Mouse (Mus musculus): ENCODE data around the gene Cdc14a. TPM values are rescaled to one million over a fixed set of nuclear protein-coding genes. Genes with fewer than 3 reads are reported as not detected.
A peak's percentile ranks its signal among the peaks of the same experiment; 100 is the strongest.

Cdc14a gene
- polyA plus RNA-seq, 1 experiment from 2014 or later, result 8.3 TPM

DNA sequence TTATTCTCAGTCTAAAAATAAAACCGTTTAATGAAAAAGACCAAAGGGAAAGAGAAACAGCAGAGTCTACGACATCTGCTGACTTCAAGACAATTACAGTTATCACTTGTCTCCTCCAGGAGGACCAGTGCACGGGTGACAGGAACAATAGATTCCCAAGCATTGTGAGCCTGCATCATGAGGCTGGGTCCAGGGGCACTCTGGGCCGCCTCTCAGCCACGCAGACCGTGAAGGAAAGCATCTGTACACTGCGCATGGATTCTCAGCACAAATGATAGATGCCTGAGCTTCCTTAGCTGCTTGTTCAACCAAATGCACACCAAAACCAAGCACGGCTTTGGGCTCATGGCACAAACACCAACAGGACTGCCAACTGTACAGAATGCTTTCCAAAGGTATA is 146.7 kb downstream of the Cdc14a start:
- no peaks in the 10 kb centered on the region for H3K27me3 ChIP-seq
- H3K9ac ChIP-seq, result no peak overlapping the region
- H3K27ac ChIP-seq, result no peak overlapping the region
- H3K4me1 ChIP-seq, result no peaks in the 10 kb centered on the region
- H3K4me2 ChIP-seq, result no peak overlapping the region
- no peak for ATAC-seq (ENCODE audit: borderline replicate concordance, extremely low read depth, low FRiP score, low TSS enrichment)
- no peak overlapping the region for H3K4me3 ChIP-seq
- 85% methylated on average over 8 of the region's 8 CpGs for WGBS
- H3K9me3 ChIP-seq, result no peaks in the 10 kb centered on the region
- no peaks in the 10 kb centered on the region for H3K36me3 ChIP-seq

- 73% methylated on average over 6 of the region's 6 CpGs for WGBS
- H3K4me1 ChIP-seq, result no peaks in the 10 kb centered on the region
- no peak overlapping the region for H3K4me2 ChIP-seq
- H3K4me3 ChIP-seq, result no peak overlapping the region
- H3K36me3 ChIP-seq, result no peaks in the 10 kb centered on the region
- H3K9me3 ChIP-seq, result no peaks in the 10 kb centered on the region
- H3K27me3 ChIP-seq, result no peaks in the 10 kb centered on the region
- H3K27ac ChIP-seq, result no peak overlapping the region
- ATAC-seq (ENCODE audit: borderline replicate concordance, extremely low read depth, low FRiP score, low TSS enrichment), result no peak
- no peak overlapping the region for H3K9ac ChIP-seq
Measured at GRCm38 (mm10) chr3:116271679-116272078, 152.2 kb downstream of the Cdc14a start.

DNA sequence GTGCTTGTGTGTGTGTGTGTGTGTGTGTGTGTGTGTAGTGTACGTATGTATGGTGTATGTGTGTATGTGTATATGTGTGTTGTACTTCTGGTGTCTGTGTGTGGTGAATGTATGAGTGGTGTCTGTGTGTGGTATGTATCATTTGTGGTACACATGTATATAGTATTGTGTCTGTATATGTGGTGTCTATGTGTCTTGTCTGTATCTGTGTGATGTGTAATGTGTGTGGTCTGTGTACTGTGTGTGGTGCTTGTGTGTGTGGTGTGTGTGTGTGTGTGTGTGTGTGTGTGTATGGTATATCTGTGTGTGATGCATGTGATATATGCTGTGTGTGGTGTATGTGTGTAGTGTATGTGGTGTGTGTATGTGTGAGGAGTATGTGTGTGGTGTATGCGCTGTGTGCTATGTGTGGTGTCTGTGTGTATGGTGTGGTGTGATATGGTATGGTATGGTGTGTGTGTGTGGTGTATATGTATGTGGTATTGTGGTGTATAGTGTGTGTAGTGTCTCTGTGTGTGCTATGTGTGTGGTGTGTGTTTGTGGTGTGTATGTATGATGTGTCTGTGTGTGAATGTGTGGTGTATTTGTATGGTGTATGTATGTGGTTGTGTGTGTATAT is 156.7 kb downstream of the Cdc14a start:
- 89% methylated on average over 2 of the region's 2 CpGs for WGBS
- ATAC-seq (ENCODE audit: borderline replicate concordance, extremely low read depth, low FRiP score, low TSS enrichment), result no peak
- H3K9ac ChIP-seq, result no peak overlapping the region

DNA sequence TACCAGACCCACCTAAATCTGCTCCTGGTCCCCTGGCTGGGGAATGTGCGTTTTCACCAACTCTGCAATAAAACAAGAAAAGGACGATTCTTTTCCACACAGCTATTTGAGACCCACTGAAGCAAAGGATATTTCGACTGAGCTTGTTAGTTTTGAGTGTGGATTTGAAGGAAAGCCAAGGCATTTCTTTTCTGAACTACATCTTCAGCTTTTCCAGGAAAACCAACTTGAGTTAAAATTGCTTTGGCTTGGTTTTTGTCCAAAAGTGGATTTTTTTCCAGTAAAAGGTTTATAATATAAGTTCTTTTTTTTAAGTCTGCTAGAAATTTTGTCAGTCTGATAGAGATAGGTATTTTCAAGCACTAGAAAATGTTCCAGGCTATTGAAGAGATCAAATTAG is 157.5 kb downstream of the Cdc14a start:
- 59% methylated on average over 3 of the region's 3 CpGs for whole genome bisulfite sequencing
- H3K36me3 ChIP-seq, result no peaks in the 10 kb centered on the region
- no peak overlapping the region for H3K9ac ChIP-seq
- H3K27ac ChIP-seq, result peak overlapping the region; percentile 24; the same call in 1 of the 2 replicates
- ATAC-seq (ENCODE audit: borderline replicate concordance, extremely low read depth, low FRiP score, low TSS enrichment), result no peak
- H3K4me3 ChIP-seq, result no peak overlapping the region
- no peak overlapping the region for H3K4me2 ChIP-seq
- H3K4me1 ChIP-seq, result 0 out of 2 replicates have a peak, but pooled peaks cover 23% of the 10 kb centered on the region
- no peaks in the 10 kb centered on the region for H3K27me3 ChIP-seq
- H3K9me3 ChIP-seq, result no peaks in the 10 kb centered on the region

More for the DNA sequence above, 156.7 kb downstream of the Cdc14a start:
- no peak overlapping the region for H3K4me2 ChIP-seq
- H3K27me3 ChIP-seq, result no peaks in the 10 kb centered on the region
- H3K4me1 ChIP-seq, result 0 out of 2 replicates have a peak, but pooled peaks cover 21% of the 10 kb centered on the region
- no peaks in the 10 kb centered on the region for H3K36me3 ChIP-seq
- H3K4me3 ChIP-seq, result no peak overlapping the region
- H3K27ac ChIP-seq, result no peak overlapping the region
- no peaks in the 10 kb centered on the region for H3K9me3 ChIP-seq

DNA sequence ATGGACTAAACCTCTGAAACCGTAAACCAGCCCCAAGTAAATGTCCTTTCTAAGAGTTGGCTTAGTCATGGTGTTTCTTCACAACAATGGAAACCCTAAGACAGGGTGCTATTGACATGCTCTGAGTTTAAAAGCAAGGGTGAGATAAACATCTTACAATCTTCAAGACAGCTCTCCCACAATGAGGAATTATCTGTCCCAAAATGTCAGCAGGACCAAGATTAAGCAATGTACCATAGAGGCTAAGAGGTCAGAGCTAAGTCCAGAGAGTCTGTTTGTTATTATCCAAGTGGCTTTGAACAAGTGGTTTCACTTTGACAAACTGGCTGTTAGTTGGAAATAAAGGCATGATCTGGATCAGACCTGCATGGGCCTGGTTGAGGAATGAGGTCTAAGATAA is 159.9 kb downstream of the Cdc14a start:
- no peaks in the 10 kb centered on the region for H3K36me3 ChIP-seq
- H3K9me3 ChIP-seq, result no peaks in the 10 kb centered on the region
- ATAC-seq (ENCODE audit: borderline replicate concordance, extremely low read depth, low FRiP score, low TSS enrichment), result peak; percentile 73
- H3K9ac ChIP-seq, result no peak overlapping the region
- H3K27ac ChIP-seq, result peak overlapping the region; percentile 82
- H3K4me1 ChIP-seq, result 0 out of 2 replicates have a peak, but pooled peaks cover 23% of the 10 kb centered on the region
- no peak overlapping the region for H3K4me3 ChIP-seq
- 33% methylated on average over 1 of the region's 1 CpGs for WGBS
- H3K4me2 ChIP-seq, result no peak overlapping the region
- no peaks in the 10 kb centered on the region for H3K27me3 ChIP-seq

DNA sequence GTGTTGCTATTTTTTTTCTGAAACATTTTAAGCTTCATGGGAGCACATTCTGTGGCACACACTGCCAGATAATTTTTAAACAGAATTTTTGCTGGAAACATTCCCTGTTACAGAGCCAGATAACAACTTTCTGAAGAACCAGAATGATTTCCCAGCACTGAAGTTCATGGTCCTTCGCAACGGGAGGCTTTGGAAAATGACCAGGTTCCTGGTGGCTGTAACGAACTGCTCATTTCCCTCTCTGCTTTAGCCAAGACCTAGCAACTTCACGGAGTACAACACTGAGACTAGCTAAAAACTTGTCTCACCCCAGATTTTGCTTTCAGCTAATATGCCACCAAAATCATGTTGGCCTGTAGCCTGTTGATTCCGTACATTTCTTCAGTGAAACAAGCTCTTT is 160.8 kb downstream of the Cdc14a start:
- Histone ChIP-seq H3K9ac (no peak overlapping the region), H3K27ac (peak overlapping the region; percentile 82), H3K4me3 (no peak overlapping the region), H3K4me1 (0 out of 2 replicates have a peak, but pooled peaks cover 23% of the 10 kb centered on the region), H3K4me2 (no peak overlapping the region), H3K27me3 (no peaks in the 10 kb centered on the region), H3K9me3 (no peaks in the 10 kb centered on the region), H3K36me3 (no peaks in the 10 kb centered on the region)
- WGBS, result 43% methylated on average over 5 of the region's 5 CpGs
- peak; percentile 71; the same call in 1 of the 2 replicates for ATAC-seq (ENCODE audit: borderline replicate concordance, extremely low read depth, low FRiP score, low TSS enrichment)

- ATAC-seq (ENCODE audit: borderline replicate concordance, extremely low read depth, low FRiP score, low TSS enrichment), result no peak
- Histone ChIP-seq H3K4me1 (peaks cover 23% of the 10 kb centered on the region), H3K36me3 (no peaks in the 10 kb centered on the region), H3K9ac (no peak overlapping the region), H3K9me3 (no peaks in the 10 kb centered on the region), H3K27ac (no peak overlapping the region), H3K4me2 (no peak overlapping the region), H3K4me3 (no peak overlapping the region), H3K27me3 (peaks cover 44% of the 10 kb centered on the region)
- WGBS, result 58% methylated on average over 5 of the region's 5 CpGs
Measured at GRCm38 (mm10) chr3:116256104-116256503, 167.7 kb downstream of the Cdc14a start.

DNA sequence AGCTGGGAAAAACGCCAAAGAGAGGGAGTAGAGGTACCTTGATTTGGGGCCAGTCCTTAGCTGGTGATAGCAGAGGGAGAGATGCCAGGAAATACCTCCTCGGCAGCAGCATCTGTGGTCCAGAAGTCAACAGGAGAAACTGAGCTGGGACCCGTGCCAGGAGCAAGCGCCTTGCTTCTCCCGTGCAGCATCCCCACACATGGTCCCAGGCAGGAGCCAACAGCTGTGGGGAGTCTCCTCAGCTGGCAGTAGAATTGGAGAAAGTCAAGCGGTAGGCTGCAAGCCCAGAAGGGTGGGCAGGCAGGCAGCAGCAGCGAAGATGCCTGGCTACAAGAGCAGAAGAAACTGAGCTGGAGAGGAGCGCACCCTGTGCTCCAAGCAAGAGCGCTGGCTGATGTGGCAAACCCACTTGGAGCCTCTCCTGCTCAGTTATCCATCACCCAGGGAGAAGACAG is 170.7 kb downstream of the Cdc14a start, which contains the start of gene Gpr88:
TSS of gene Gpr88 (minus strand) at position 427 of the 455 bp plus-strand sequence.
- H3K9ac ChIP-seq, result peak within 1 kb of the TSS; percentile 25; the same call in 1 of the 2 replicates

DNA sequence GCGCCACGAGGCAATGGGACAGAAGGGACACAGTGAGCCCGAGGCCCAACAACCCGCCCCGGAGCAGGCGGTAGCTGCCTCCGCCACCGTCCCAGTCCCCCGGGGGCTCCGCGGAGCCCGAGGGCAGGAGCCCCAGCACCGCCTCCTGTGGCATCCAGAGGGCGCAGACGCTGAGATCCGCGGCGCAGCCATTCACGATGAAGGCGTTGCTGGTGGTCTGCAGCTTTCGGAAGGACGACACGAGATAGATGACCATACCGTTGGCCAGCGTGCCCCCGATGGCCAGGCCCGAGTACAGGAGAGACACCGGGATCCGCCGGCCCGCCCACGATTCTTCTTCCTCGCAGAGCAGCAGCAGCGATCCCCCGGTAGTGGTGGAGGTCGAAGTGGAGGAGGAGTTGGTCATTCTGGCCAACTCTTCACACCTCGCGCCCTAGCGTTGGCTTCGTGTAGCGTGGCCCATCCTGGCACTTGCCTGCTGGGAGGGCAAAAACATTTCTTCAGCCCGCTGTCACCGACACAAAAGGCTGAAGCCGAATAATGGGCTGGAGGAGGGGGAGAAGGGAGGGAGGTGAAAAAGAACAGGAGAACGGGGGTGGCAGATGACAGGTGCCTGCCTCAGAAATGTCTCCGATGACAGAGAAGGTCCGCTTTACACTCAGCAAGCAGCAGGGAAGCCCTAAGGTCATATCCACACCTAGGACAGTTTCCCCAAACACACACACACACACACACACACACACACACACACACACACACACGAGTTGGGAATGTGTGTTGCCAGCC is 171.4 kb downstream of the Cdc14a start:
- Histone ChIP-seq H3K4me1 (peaks cover 24% of the 10 kb centered on the region), H3K9me3 (no peaks in the 10 kb centered on the region), H3K4me2 (peak overlapping the region; percentile 98), H3K4me3 (peak overlapping the region; percentile 50), H3K9ac (peak overlapping the region; percentile 25), H3K27ac (0 out of 2 replicates have a peak overlapping the region, but pooled peaks have one; percentile 24), H3K36me3 (no peaks in the 10 kb centered on the region), H3K27me3 (peaks cover 66% of the 10 kb centered on the region)
- WGBS, result under 1% methylated on average over 48 of the region's 48 CpGs
- peak; percentile 58 for ATAC-seq (ENCODE audit: borderline replicate concordance, extremely low read depth, low FRiP score, low TSS enrichment)

More for the DNA sequence above, 170.7 kb downstream of the Cdc14a start, which contains the start of gene Gpr88:
- H3K4me3 ChIP-seq, result peak within 1 kb of the TSS; percentile 50
- H3K27me3 ChIP-seq, result peaks cover 66% of the 10 kb centered on the region
- H3K4me1 ChIP-seq, result peaks cover 24% of the 10 kb centered on the region
- no peaks in the 10 kb centered on the region for H3K9me3 ChIP-seq
- peak; percentile 87 for ATAC-seq (ENCODE audit: borderline replicate concordance, extremely low read depth, low FRiP score, low TSS enrichment)
- 0 out of 2 replicates have a peak within 1 kb of the TSS, but pooled peaks have one; percentile 24 for H3K27ac ChIP-seq
- no peaks in the 10 kb centered on the region for H3K36me3 ChIP-seq
- WGBS, result 4% methylated on average over 9 of the region's 9 CpGs
- H3K4me2 ChIP-seq, result peak within 1 kb of the TSS; percentile 98

- Histone ChIP-seq H3K4me3 (peak overlapping the region; percentile 50), H3K27me3 (peaks cover 66% of the 10 kb centered on the region), H3K36me3 (no peaks in the 10 kb centered on the region), H3K4me1 (peaks cover 24% of the 10 kb centered on the region), H3K9me3 (no peaks in the 10 kb centered on the region), H3K9ac (peak overlapping the region; percentile 25), H3K4me2 (peak overlapping the region; percentile 98), H3K27ac (no peak overlapping the region)
- ATAC-seq (ENCODE audit: borderline replicate concordance, extremely low read depth, low FRiP score, low TSS enrichment), result peak; percentile 40
- under 1% methylated on average over 85 of the region's 86 CpGs for WGBS
Measured at GRCm38 (mm10) chr3:116251481-116252254, 172.2 kb downstream of the Cdc14a start.

DNA sequence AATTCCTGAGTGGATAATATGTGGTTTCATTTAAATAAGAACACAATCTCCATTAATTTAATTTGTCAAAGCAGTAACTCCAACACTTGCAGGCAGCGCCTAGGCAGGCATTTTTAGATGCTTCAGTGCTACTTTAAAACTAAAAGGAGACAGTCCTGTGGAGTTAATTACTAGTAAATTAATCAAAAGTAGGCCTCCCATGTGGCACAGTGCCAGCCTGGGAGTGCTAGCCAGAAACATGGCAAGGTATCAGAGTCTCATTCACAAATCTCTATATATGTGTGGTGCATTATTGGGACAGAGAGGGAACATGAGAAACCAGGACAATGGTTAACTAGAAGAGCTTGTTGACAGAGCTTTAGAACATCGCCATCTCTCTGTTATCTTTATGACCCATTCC is 174.8 kb downstream of the Cdc14a start:
- Histone ChIP-seq H3K27me3 (peaks cover 49% of the 10 kb centered on the region), H3K9ac (no peak overlapping the region), H3K4me1 (peaks cover 24% of the 10 kb centered on the region), H3K4me3 (no peak overlapping the region), H3K36me3 (no peaks in the 10 kb centered on the region), H3K27ac (no peak overlapping the region), H3K9me3 (no peaks in the 10 kb centered on the region), H3K4me2 (no peak overlapping the region)
- 69% methylated on average over 2 of the region's 2 CpGs for WGBS
- no peak for ATAC-seq (ENCODE audit: borderline replicate concordance, extremely low read depth, low FRiP score, low TSS enrichment)

Data from lung, embryonic 15.5 days (tissue).